Mouse (Mus musculus): ENCODE measurements around the gene Naa16.

GRCm38 (mm10) chr14:79275870-79276395 is 114.6 kb downstream of the Naa16 start:
- TF ChIP-seq POLR2A (IDR thresholded peaks at IDR 0.05; ENCODE audit: extremely low read depth, insufficient read depth, low read length) (no peak), CTCF (IDR thresholded peaks at IDR 0.05; ENCODE audit: low read depth, low read length) (no peak)

All from liver, adult 2 months (tissue).